In genomic region chr9:103759829-103760228, GRCm38 (mm10) we compare ENCODE assay signal across 10 mouse cellular contexts. TPM values are rescaled to one million over a fixed set of nuclear protein-coding genes. Genes with fewer than 3 reads are reported as not detected.
DNase-seq lines count a peak whose midpoint lies in the region; ATAC-seq lines count a peak whose summit lies in the region.
"Had no signal": no experiment of that assay in that cellular context is flagged by ENCODE, and none has a peak within 500 bp of the region (broad histone marks: within the 10 kb centered on the region; RNA-seq: fewer than 3 reads in every experiment).

No protein-coding gene starts in this region.

- intact Hi-C loops in heart, postnatal 14 days (cut with DNase I) = loop anchor here (1.0 to 2.0 kb wide), 2 partner anchors 237 to 270 kb away; no protein-coding TSS in a partner anchor
- intact Hi-C loops in gastrocnemius, postnatal 36 days (cut with DNase I) = loop anchor here (1.0 to 10.0 kb wide), 3 partner anchors 136 to 271 kb away; no protein-coding TSS in a partner anchor

- H3K4me2 ChIP-seq in heart, embryonic 11.5 days = peak overlapping the region; percentile 72
- peak overlapping the region; percentile 47 for H3K4me2 ChIP-seq in neural tube, embryonic 12.5 days (replicated peaks)
- peak overlapping the region; percentile 68 for H3K4me2 ChIP-seq in hindbrain, embryonic 14.5 days (replicated peaks)
- H3K4me2 ChIP-seq in neural tube, embryonic 14.5 days (ENCODE audit: low read depth, low read length) = peak overlapping the region; percentile 58
- no peak overlapping the region for H3K4me2 ChIP-seq in liver, embryonic 11.5 days

- H3K36me3 ChIP-seq in heart, embryonic 11.5 days (ENCODE audit: control insufficient read depth, insufficient read depth, low read length) = no peaks in the 10 kb centered on the region
- no peaks in the 10 kb centered on the region for H3K36me3 ChIP-seq in neural tube, embryonic 12.5 days
- H3K36me3 ChIP-seq in hindbrain, embryonic 14.5 days (replicated peaks; ENCODE audit: control insufficient read depth, insufficient read depth) = no peaks in the 10 kb centered on the region
- H3K36me3 ChIP-seq in neural tube, embryonic 14.5 days (ENCODE audit: control insufficient read depth, insufficient read depth, low read length) = no peaks in the 10 kb centered on the region
- no peaks in the 10 kb centered on the region for H3K36me3 ChIP-seq in liver, embryonic 11.5 days (ENCODE audit: control insufficient read depth, insufficient read depth, low read length)

- H3K27me3 ChIP-seq in heart, embryonic 11.5 days (ENCODE audit: control insufficient read depth, insufficient read depth, low read length) = no peaks in the 10 kb centered on the region
- H3K27me3 ChIP-seq in neural tube, embryonic 12.5 days (replicated peaks) = peaks cover 14% of the 10 kb centered on the region; the same call in 1 of the 2 replicates
- 0 out of 2 replicates have a peak, but pooled peaks cover 9% of the 10 kb centered on the region for H3K27me3 ChIP-seq in hindbrain, embryonic 14.5 days (ENCODE audit: control insufficient read depth, insufficient read depth, low read length)
- no peaks in the 10 kb centered on the region for H3K27me3 ChIP-seq in neural tube, embryonic 14.5 days (ENCODE audit: control insufficient read depth, insufficient read depth, low read length)
- peaks cover 34% of the 10 kb centered on the region for H3K27me3 ChIP-seq in liver, embryonic 11.5 days (replicated peaks; ENCODE audit: control insufficient read depth, insufficient read depth, low read length)

- H3K27ac ChIP-seq in heart, embryonic 11.5 days (ENCODE audit: low read depth, low read length) = peak overlapping the region; percentile 84; the same call in 1 of the 2 replicates
- H3K27ac ChIP-seq in neural tube, embryonic 12.5 days = no peak overlapping the region
- H3K27ac ChIP-seq in hindbrain, embryonic 14.5 days = no peak overlapping the region
- no peak overlapping the region for H3K27ac ChIP-seq in neural tube, embryonic 14.5 days (ENCODE audit: low read depth, low read length)
- no peak overlapping the region for H3K27ac ChIP-seq in liver, embryonic 11.5 days (ENCODE audit: low read depth, low read length)

- no peaks in the 10 kb centered on the region for H3K9me3 ChIP-seq in heart, embryonic 11.5 days (replicated peaks; ENCODE audit: control insufficient read depth, low read length)
- H3K9me3 ChIP-seq in neural tube, embryonic 12.5 days = no peaks in the 10 kb centered on the region
- H3K9me3 ChIP-seq in hindbrain, embryonic 14.5 days (ENCODE audit: control insufficient read depth, low read length) = no peaks in the 10 kb centered on the region
- H3K9me3 ChIP-seq in neural tube, embryonic 14.5 days (ENCODE audit: control insufficient read depth, low read length) = no peaks in the 10 kb centered on the region
- no peaks in the 10 kb centered on the region for H3K9me3 ChIP-seq in liver, embryonic 11.5 days (ENCODE audit: control insufficient read depth, low read length)

- H3K4me1 ChIP-seq in heart, embryonic 11.5 days (ENCODE audit: control insufficient read depth, insufficient read depth, low read length) = peaks cover 18% of the 10 kb centered on the region
- peaks cover 13% of the 10 kb centered on the region; the same call in 1 of the 2 replicates for H3K4me1 ChIP-seq in neural tube, embryonic 12.5 days
- H3K4me1 ChIP-seq in hindbrain, embryonic 14.5 days (replicated peaks; ENCODE audit: control insufficient read depth, insufficient read depth, low read length) = peaks cover 11% of the 10 kb centered on the region
- H3K4me1 ChIP-seq in neural tube, embryonic 14.5 days (ENCODE audit: control insufficient read depth, insufficient read depth, low read length) = peaks cover 3% of the 10 kb centered on the region; the same call in 1 of the 2 replicates
- peaks cover 3% of the 10 kb centered on the region; the same call in 1 of the 2 replicates for H3K4me1 ChIP-seq in liver, embryonic 11.5 days (replicated peaks; ENCODE audit: control insufficient read depth, insufficient read depth, low read length)

- H3K4me3 ChIP-seq in heart, embryonic 11.5 days (ENCODE audit: low read depth, low read length) = peak overlapping the region; percentile 72
- no peak overlapping the region for H3K4me3 ChIP-seq in neural tube, embryonic 12.5 days
- H3K4me3 ChIP-seq in hindbrain, embryonic 14.5 days (replicated peaks; ENCODE audit: low read length) = peak overlapping the region; percentile 64
- peak overlapping the region; percentile 85 for H3K4me3 ChIP-seq in neural tube, embryonic 14.5 days (ENCODE audit: low read depth, low read length)
- H3K4me3 ChIP-seq in liver, embryonic 11.5 days (ENCODE audit: low read depth, low read length) = no peak overlapping the region

- no peak for DNase-seq in heart, postnatal 14 days
- DNase-seq in neural tube, embryonic 10.5 days (ENCODE audit: extremely low spot score, low spot score) = no peak
- no peak for DNase-seq in hindbrain, embryonic 14.5 days (ENCODE audit: low spot score)
- no peak for DNase-seq in gastrocnemius, postnatal 36 days
- no peak for DNase-seq in liver, embryonic 11.5 days (ENCODE audit: low spot score)
- DNase-seq: kidney, postnatal 14 days; lung, adult 2 months had no signal

- peak overlapping the region; percentile 54; the same call in 1 of the 2 replicates for H3K9ac ChIP-seq in heart, embryonic 11.5 days (ENCODE audit: low read depth, low read length)
- no peak overlapping the region for H3K9ac ChIP-seq in neural tube, embryonic 12.5 days
- H3K9ac ChIP-seq in hindbrain, embryonic 14.5 days = peak overlapping the region; percentile 84
- no peak overlapping the region for H3K9ac ChIP-seq in neural tube, embryonic 14.5 days (replicated peaks; ENCODE audit: low read depth, low read length)
- no peak overlapping the region for H3K9ac ChIP-seq in liver, embryonic 11.5 days (ENCODE audit: low read depth, low read length)

- ATAC-seq in heart, embryonic 11.5 days (replicated peaks; ENCODE audit: insufficient number of reproducible peaks, low FRiP score, low TSS enrichment) = no peak
- no peak for ATAC-seq in neural tube, embryonic 12.5 days (ENCODE audit: low FRiP score, low read depth)
- no peak for ATAC-seq in hindbrain, embryonic 14.5 days (ENCODE audit: low FRiP score)
- no peak for ATAC-seq in neural tube, embryonic 14.5 days (ENCODE audit: low read depth)
- ATAC-seq in liver, embryonic 11.5 days (replicated peaks; ENCODE audit: low FRiP score) = no peak

- WGBS in heart, embryonic 11.5 days (ENCODE audit: insufficient replicate concordance) = 22% methylated on average over 9 of the region's 9 CpGs
- WGBS in neural tube, embryonic 12.5 days = 58% methylated on average over 9 of the region's 9 CpGs
- WGBS in hindbrain, embryonic 14.5 days = 50% methylated on average over 9 of the region's 9 CpGs
- 56% methylated on average over 9 of the region's 9 CpGs for WGBS in neural tube, embryonic 14.5 days
- WGBS in liver, embryonic 11.5 days = 38% methylated on average over 9 of the region's 9 CpGs

RNA-seq across cellular contexts. Expression of gene Tmem108, which starts 1.8 kb away (rescaled TPM):
- 107 and 108 TPM in 2 replicates for polyA plus RNA-seq in heart, embryonic 11.5 days (2014; fragmentation: Nextera tagmentation; extraction: Ambion mirVana)
- total RNA-seq in heart, postnatal 14 days (2021) = 1 to 10 TPM; 5.4 to 5.7 TPM
- polyA plus RNA-seq in neural tube, embryonic 12.5 days (2016; fragmentation: Nextera tagmentation; extraction: Ambion mirVana) = 25.8 and 26.6 TPM in 2 replicates
- polyA plus RNA-seq in hindbrain, embryonic 14.5 days (2014; fragmentation: Nextera tagmentation; extraction: Ambion mirVana) = 29.9 and 34.2 TPM in 2 replicates
- polyA plus RNA-seq in neural tube, embryonic 14.5 days (2014; fragmentation: Nextera tagmentation; extraction: Ambion mirVana) = 32.4 and 38.0 TPM in 2 replicates
- total RNA-seq in gastrocnemius, postnatal 36 days (2021) = not detected
- 15.0 and 17.6 TPM in 2 replicates for polyA plus RNA-seq in liver, embryonic 11.5 days (2014; fragmentation: Nextera tagmentation; extraction: Ambion mirVana)

Comparison
In these comparisons a context has a peak if more than half of its experiments do, and no peak if none do; other contexts are left out.
1. H3K4me3 ChIP-seq: peak in heart, embryonic 11.5 days (single experiment), hindbrain, embryonic 14.5 days (single experiment) and neural tube, embryonic 14.5 days (single experiment); none in neural tube, embryonic 12.5 days (single experiment) and liver, embryonic 11.5 days (single experiment).
2. H3K9ac ChIP-seq: peak in heart, embryonic 11.5 days (single experiment) and hindbrain, embryonic 14.5 days (single experiment); none in neural tube, embryonic 12.5 days (single experiment), neural tube, embryonic 14.5 days (single experiment) and liver, embryonic 11.5 days (single experiment).